Mouse (Mus musculus): Measurements from ENCODE around the gene Gm20594.

Gene Gm20594

GRCm38 (mm10) chr6:79817616-79818015, at the start of gene Gm20594:
TSS of gene Gm20594 (plus strand) at chr6:79817916.
- no peak for DNase-seq

GRCm38 (mm10) chr6:79818114-79818513, 398 bp downstream of the Gm20594 start:
- DNase-seq: no peak

GRCm38 (mm10) chr6:79833845-79834244, 16.1 kb downstream of the Gm20594 start:
- no peak for DNase-seq

GRCm38 (mm10) chr6:79846829-79847228, 29.1 kb downstream of the Gm20594 start:
- DNase-seq: no peak

Measured in heart, adult 11 months (tissue).